Mouse (Mus musculus): ENCODE data around the gene Nrp2. TPM values are rescaled to one million over a fixed set of nuclear protein-coding genes. Genes with fewer than 3 reads are reported as not detected.

Nrp2 gene
- polyA plus RNA-seq, 1 experiment from 2014 or later = 50.0 TPM

- Histone ChIP-seq H3K27me3 (no peaks in the 10 kb centered on the region), H3K4me3 (replicated peaks) (no peak overlapping the region), H3K36me3 (no peaks in the 10 kb centered on the region), H3K4me1 (peaks cover 7% of the 10 kb centered on the region; the same call in 1 of the 2 replicates), H3K4me2 (replicated peaks) (no peak overlapping the region), H3K27ac (replicated peaks) (no peak overlapping the region), H3K9me3 (replicated peaks) (no peaks in the 10 kb centered on the region), H3K9ac (no peak overlapping the region)
- ATAC-seq (ENCODE audit: insufficient number of reproducible peaks, low FRiP score, low TSS enrichment, low read depth) = no peak
- 82% methylated on average over 8 of the region's 8 CpGs for WGBS
Measured at GRCm38 (mm10) chr1:62809601-62810228, 106.6 kb downstream of the Nrp2 start.

GRCm38 (mm10) chr1:62811141-62811540, 108.1 kb downstream of the Nrp2 start:
- 0 out of 2 replicates have a peak, but pooled peaks cover under 1% of the 10 kb centered on the region for H3K4me1 ChIP-seq
- H3K36me3 ChIP-seq = peaks cover 6% of the 10 kb centered on the region; the same call in 1 of the 2 replicates
- no peak overlapping the region for H3K27ac ChIP-seq (replicated peaks)
- H3K4me3 ChIP-seq (replicated peaks) = no peak overlapping the region
- no peak overlapping the region for H3K4me2 ChIP-seq (replicated peaks)
- 89% methylated on average over 7 of the region's 7 CpGs for WGBS
- H3K9ac ChIP-seq = no peak overlapping the region
- no peaks in the 10 kb centered on the region for H3K9me3 ChIP-seq (replicated peaks)
- ATAC-seq (ENCODE audit: insufficient number of reproducible peaks, low FRiP score, low TSS enrichment, low read depth) = no peak
- no peaks in the 10 kb centered on the region for H3K27me3 ChIP-seq

- Histone ChIP-seq H3K9ac (no peak overlapping the region), H3K9me3 (replicated peaks) (no peaks in the 10 kb centered on the region), H3K4me2 (replicated peaks) (no peak overlapping the region), H3K27me3 (no peaks in the 10 kb centered on the region), H3K4me3 (replicated peaks) (no peak overlapping the region), H3K36me3 (peaks cover 6% of the 10 kb centered on the region; the same call in 1 of the 2 replicates), H3K27ac (replicated peaks) (no peak overlapping the region), H3K4me1 (no peaks in the 10 kb centered on the region)
- 54% methylated on average over 10 of the region's 10 CpGs for WGBS
- no peak for ATAC-seq (ENCODE audit: insufficient number of reproducible peaks, low FRiP score, low TSS enrichment, low read depth)
Measured at GRCm38 (mm10) chr1:62812701-62813684, 109.9 kb downstream of the Nrp2 start.

- Histone ChIP-seq H3K27me3 (no peaks in the 10 kb centered on the region), H3K4me1 (no peaks in the 10 kb centered on the region), H3K4me2 (replicated peaks) (no peak overlapping the region), H3K9ac (no peak overlapping the region), H3K27ac (replicated peaks) (no peak overlapping the region), H3K36me3 (peaks cover 6% of the 10 kb centered on the region; the same call in 1 of the 2 replicates), H3K4me3 (replicated peaks) (no peak overlapping the region), H3K9me3 (replicated peaks) (no peaks in the 10 kb centered on the region)
- ATAC-seq (ENCODE audit: insufficient number of reproducible peaks, low FRiP score, low TSS enrichment, low read depth) = no peak
- WGBS = 39% methylated on average over 1 of the region's 1 CpGs
Measured at GRCm38 (mm10) chr1:62813938-62814337, 110.9 kb downstream of the Nrp2 start.

- H3K4me2 ChIP-seq (replicated peaks) = no peak overlapping the region
- 85% methylated on average over 7 of the region's 7 CpGs for WGBS
- H3K4me1 ChIP-seq = 0 out of 2 replicates have a peak, but pooled peaks cover 4% of the 10 kb centered on the region
- no peak overlapping the region for H3K27ac ChIP-seq (replicated peaks)
- ATAC-seq (ENCODE audit: insufficient number of reproducible peaks, low FRiP score, low TSS enrichment, low read depth) = no peak
- peaks cover 6% of the 10 kb centered on the region; the same call in 1 of the 2 replicates for H3K36me3 ChIP-seq
- no peak overlapping the region for H3K9ac ChIP-seq
- H3K27me3 ChIP-seq = no peaks in the 10 kb centered on the region
- H3K4me3 ChIP-seq (replicated peaks) = no peak overlapping the region
- H3K9me3 ChIP-seq (replicated peaks) = no peaks in the 10 kb centered on the region
Measured at GRCm38 (mm10) chr1:62817566-62817965, 114.5 kb downstream of the Nrp2 start.

GRCm38 (mm10) chr1:62820170-62820569, 117.1 kb downstream of the Nrp2 start:
- no peaks in the 10 kb centered on the region for H3K9me3 ChIP-seq (replicated peaks)
- 80% methylated on average over 3 of the region's 3 CpGs for WGBS
- no peak overlapping the region for H3K4me3 ChIP-seq (replicated peaks)
- no peak overlapping the region for H3K9ac ChIP-seq
- H3K27ac ChIP-seq (replicated peaks) = no peak overlapping the region
- H3K4me1 ChIP-seq = 0 out of 2 replicates have a peak, but pooled peaks cover 4% of the 10 kb centered on the region
- no peak for ATAC-seq (ENCODE audit: insufficient number of reproducible peaks, low FRiP score, low TSS enrichment, low read depth)
- no peak overlapping the region for H3K4me2 ChIP-seq (replicated peaks)
- peaks cover 6% of the 10 kb centered on the region; the same call in 1 of the 2 replicates for H3K36me3 ChIP-seq
- H3K27me3 ChIP-seq = no peaks in the 10 kb centered on the region

- ATAC-seq (ENCODE audit: insufficient number of reproducible peaks, low FRiP score, low TSS enrichment, low read depth) = no peak
Measured at GRCm38 (mm10) chr1:62821509-62822398, 118.7 kb downstream of the Nrp2 start.

GRCm38 (mm10) chr1:62823549-62824195, 120.6 kb downstream of the Nrp2 start:
- Histone ChIP-seq H3K36me3 (no peaks in the 10 kb centered on the region), H3K4me1 (0 out of 2 replicates have a peak, but pooled peaks cover 8% of the 10 kb centered on the region), H3K9me3 (replicated peaks) (no peaks in the 10 kb centered on the region), H3K4me3 (replicated peaks) (no peak overlapping the region), H3K4me2 (replicated peaks) (no peak overlapping the region), H3K27ac (replicated peaks) (no peak overlapping the region), H3K9ac (no peak overlapping the region), H3K27me3 (no peaks in the 10 kb centered on the region)
- 72% methylated on average over 6 of the region's 6 CpGs for WGBS
- no peak for ATAC-seq (ENCODE audit: insufficient number of reproducible peaks, low FRiP score, low TSS enrichment, low read depth)

More at GRCm38 (mm10) chr1:62821509-62822398, 118.7 kb downstream of the Nrp2 start:
- Histone ChIP-seq H3K4me3 (replicated peaks) (no peak overlapping the region), H3K27me3 (no peaks in the 10 kb centered on the region), H3K36me3 (no peaks in the 10 kb centered on the region), H3K27ac (replicated peaks) (peak overlapping the region; percentile 31; the same call in 1 of the 2 replicates), H3K9me3 (replicated peaks) (no peaks in the 10 kb centered on the region), H3K9ac (no peak overlapping the region), H3K4me1 (0 out of 2 replicates have a peak, but pooled peaks cover 4% of the 10 kb centered on the region), H3K4me2 (replicated peaks) (no peak overlapping the region)
- WGBS = 37% methylated on average over 10 of the region's 10 CpGs

GRCm38 (mm10) chr1:62825822-62826765, 123.0 kb downstream of the Nrp2 start:
- no peak overlapping the region for H3K9ac ChIP-seq
- WGBS = 77% methylated on average over 17 of the region's 17 CpGs
- H3K27ac ChIP-seq (replicated peaks) = no peak overlapping the region
- peaks cover 18% of the 10 kb centered on the region for H3K4me1 ChIP-seq
- no peak for ATAC-seq (ENCODE audit: insufficient number of reproducible peaks, low FRiP score, low TSS enrichment, low read depth)
- H3K36me3 ChIP-seq = no peaks in the 10 kb centered on the region
- no peak overlapping the region for H3K4me3 ChIP-seq (replicated peaks)
- H3K9me3 ChIP-seq (replicated peaks) = no peaks in the 10 kb centered on the region
- no peak overlapping the region for H3K4me2 ChIP-seq (replicated peaks)
- H3K27me3 ChIP-seq = no peaks in the 10 kb centered on the region

Data from embryonic facial prominence, embryonic 15.5 days (tissue).